15 mouse cellular contexts compared by ENCODE assay signal in genomic region chr4:3059511-3060054, GRCm38 (mm10).
DNase-seq lines count a peak whose midpoint lies in the region; ATAC-seq and TF ChIP-seq lines count a peak whose summit lies in the region.
"Had no signal": no experiment of that assay in that cellular context is flagged by ENCODE, and none has a peak within 500 bp of the region (broad histone marks: within the 10 kb centered on the region; RNA-seq: fewer than 3 reads in every experiment).

No protein-coding gene starts in this region.

- no peak overlapping the region for H3K27ac ChIP-seq in heart, embryonic 12.5 days (ENCODE audit: poor library complexity, severe bottlenecking)
- H3K27ac ChIP-seq in lung, embryonic 14.5 days (ENCODE audit: low read depth): no peak overlapping the region
- H3K27ac ChIP-seq: embryonic facial prominence, embryonic 15.5 days; forebrain, embryonic 13.5 days; hindbrain, embryonic 10.5 days; intestine, embryonic 15.5 days; kidney, postnatal 0 days had no signal

- no peak overlapping the region for H3K4me2 ChIP-seq in heart, embryonic 12.5 days
- H3K4me2 ChIP-seq in lung, embryonic 14.5 days: no peak overlapping the region
- H3K4me2 ChIP-seq: embryonic facial prominence, embryonic 15.5 days; forebrain, embryonic 13.5 days; intestine, embryonic 15.5 days; liver, embryonic 11.5 days had no signal

- H3K9ac ChIP-seq in heart, embryonic 12.5 days: no peak overlapping the region
- no peak overlapping the region for H3K9ac ChIP-seq in lung, embryonic 14.5 days
- H3K9ac ChIP-seq: embryonic facial prominence, embryonic 15.5 days; forebrain, embryonic 13.5 days; intestine, embryonic 15.5 days had no signal

- ATAC-seq in heart, embryonic 12.5 days (ENCODE audit: insufficient number of reproducible peaks, low FRiP score): no peak
- 0 out of 2 replicates have a peak, but pooled peaks have one; percentile 2 for ATAC-seq in lung, embryonic 14.5 days (ENCODE audit: insufficient read depth)
- ATAC-seq: CD4-positive, CD25-positive, alpha-beta regulatory T cell, adult 4 months; forebrain, embryonic 13.5 days; intestine, embryonic 15.5 days had no signal

- no peak overlapping the region for H3K4me3 ChIP-seq in heart, embryonic 12.5 days
- no peak overlapping the region for H3K4me3 ChIP-seq in lung, embryonic 14.5 days (ENCODE audit: low read depth, low read length)
- H3K4me3 ChIP-seq: embryonic facial prominence, embryonic 15.5 days; forebrain, embryonic 13.5 days; hindbrain, embryonic 10.5 days; intestine, embryonic 15.5 days had no signal

- TF ChIP-seq CTCF in lung, embryonic 14.5 days (IDR thresholded peaks at IDR 0.05; ENCODE audit: low read depth): no peak

- no peaks in the 10 kb centered on the region for H3K36me3 ChIP-seq in heart, embryonic 12.5 days
- no peaks in the 10 kb centered on the region for H3K36me3 ChIP-seq in lung, embryonic 14.5 days (ENCODE audit: insufficient read depth)
- H3K36me3 ChIP-seq: embryonic facial prominence, embryonic 15.5 days; hindbrain, embryonic 10.5 days; intestine, embryonic 15.5 days had no signal

- H3K4me1 ChIP-seq in heart, embryonic 12.5 days (replicated peaks): no peaks in the 10 kb centered on the region
- no peaks in the 10 kb centered on the region for H3K4me1 ChIP-seq in lung, embryonic 14.5 days (ENCODE audit: insufficient read depth)
- H3K4me1 ChIP-seq: embryonic facial prominence, embryonic 15.5 days; forebrain, embryonic 13.5 days; hindbrain, embryonic 10.5 days; intestine, embryonic 15.5 days had no signal

- H3K9me3 ChIP-seq in heart, embryonic 12.5 days (replicated peaks): peaks cover 68% of the 10 kb centered on the region
- peaks cover 61% of the 10 kb centered on the region for H3K9me3 ChIP-seq in lung, embryonic 14.5 days (ENCODE audit: low read depth, low read length)

- DNase-seq in heart, adult 11 months: peak; percentile 82
- DNase-seq in lung, embryonic 14.5 days: no peak
- DNase-seq in lung, postnatal 25 days (ENCODE audit: low spot score): no peak
- DNase-seq in urinary bladder, postnatal 10 days (ENCODE audit: low spot score): peak; percentile 6
- no peak for DNase-seq in urinary bladder, adult 18-20 months (ENCODE audit: low spot score in 2 of 2)
- peak; percentile 2 for DNase-seq in testis, postnatal 14 days (ENCODE audit: low spot score)
- DNase-seq in layer of hippocampus, adult 18-20 months (ENCODE audit: low spot score in 2 of 2): no peak

- WGBS in heart, embryonic 12.5 days: 48% methylated on average over 2 of the region's 2 CpGs
- WGBS in lung, embryonic 14.5 days: 57% methylated on average over 2 of the region's 2 CpGs

- H3K27me3 ChIP-seq in heart, embryonic 12.5 days (replicated peaks): no peaks in the 10 kb centered on the region
- H3K27me3 ChIP-seq in lung, embryonic 14.5 days (ENCODE audit: insufficient read depth, low read length): no peaks in the 10 kb centered on the region
- H3K27me3 ChIP-seq: embryonic facial prominence, embryonic 15.5 days; forebrain, embryonic 13.5 days; intestine, embryonic 15.5 days had no signal

Comparison
In these comparisons a context has a peak if more than half of its experiments do, and no peak if none do; other contexts are left out.
1. DNase-seq: peak in heart, adult 11 months (single experiment), urinary bladder, postnatal 10 days (single experiment) and testis, postnatal 14 days (single experiment); none in lung, embryonic 14.5 days (single experiment), lung, postnatal 25 days (single experiment), urinary bladder, adult 18-20 months (0 of 2) and layer of hippocampus, adult 18-20 months (0 of 2).